In the genomic region with DNA sequence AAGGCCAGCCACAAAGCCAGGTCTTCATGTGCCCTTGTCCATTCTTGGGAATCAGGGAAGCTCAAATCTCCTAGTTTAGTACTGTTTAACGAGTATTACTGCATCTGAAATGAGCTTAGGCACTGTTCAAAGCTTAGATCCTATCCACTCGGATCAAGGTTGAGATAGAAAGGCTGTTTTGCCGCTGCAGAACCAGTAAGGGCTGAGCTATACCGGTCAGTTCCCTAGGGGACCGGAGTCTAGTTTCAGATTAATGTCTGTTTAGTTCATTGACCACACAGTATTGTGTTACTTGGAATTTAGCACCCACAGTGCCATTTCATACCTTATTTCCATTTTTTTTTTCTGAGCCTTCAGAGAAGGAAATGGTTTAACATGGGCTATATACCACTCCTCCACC, we compare ENCODE assay signal across 24 mouse cellular contexts. TPM values are rescaled to one million over a fixed set of nuclear protein-coding genes. Genes with fewer than 3 reads are reported as not detected.
DNase-seq lines count a peak whose midpoint lies in the region; ATAC-seq lines count a peak whose summit lies in the region.
"Had no signal": no experiment of that assay in that cellular context is flagged by ENCODE, and none has a peak within 500 bp of the region (broad histone marks: within the 10 kb centered on the region; RNA-seq: fewer than 3 reads in every experiment).

No protein-coding gene starts in this region.

- no peak for DNase-seq in forebrain, embryonic 10.5 days (ENCODE audit: extremely low spot score, low spot score)
- peak; percentile 48 for DNase-seq in kidney, adult 11 months
- DNase-seq in kidney, postnatal 14 days, result no peak
- peak; percentile 57 for DNase-seq in NIH3T3 (ENCODE audit: low read depth)
- no peak for DNase-seq in spleen, postnatal 36 days (ENCODE audit: low spot score in 2 of 2)
- no peak for DNase-seq in frontal cortex, adult 2 months (ENCODE audit: extremely low spot score in 1 of 2, low spot score in 1 of 2)
- DNase-seq: adrenal gland, postnatal 14 days; cerebellum, adult 9-11 months; gastrocnemius, postnatal 36 days; heart, postnatal 4 days; lung, adult 18-20 months; lung, postnatal 14 days; right cerebral cortex, postnatal 14 days; spleen, adult 18-20 months; thymus, postnatal 36 days had no signal

- no peaks in the 10 kb centered on the region for H3K27me3 ChIP-seq in forebrain, embryonic 10.5 days (ENCODE audit: poor library complexity, severe bottlenecking)
- no peaks in the 10 kb centered on the region for H3K27me3 ChIP-seq in forebrain, embryonic 15.5 days
- H3K27me3 ChIP-seq in kidney, embryonic 16.5 days (ENCODE audit: insufficient read depth, low read length), result no peaks in the 10 kb centered on the region
- H3K27me3 ChIP-seq: embryonic facial prominence, embryonic 15.5 days; forebrain, embryonic 12.5 days; midbrain, embryonic 13.5 days; neural tube, embryonic 13.5 days had no signal

- H3K9me3 ChIP-seq in forebrain, embryonic 10.5 days, result no peaks in the 10 kb centered on the region
- no peaks in the 10 kb centered on the region for H3K9me3 ChIP-seq in forebrain, embryonic 15.5 days
- H3K9me3 ChIP-seq in kidney, embryonic 16.5 days (ENCODE audit: low read length), result no peaks in the 10 kb centered on the region
- H3K9me3 ChIP-seq: embryonic facial prominence, embryonic 15.5 days; forebrain, embryonic 12.5 days; limb, embryonic 10.5 days; midbrain, embryonic 13.5 days; neural tube, embryonic 13.5 days had no signal

- H3K4me2 ChIP-seq in forebrain, embryonic 15.5 days (replicated peaks), result no peak overlapping the region
- no peak overlapping the region for H3K4me2 ChIP-seq in kidney, embryonic 16.5 days (replicated peaks; ENCODE audit: low read depth, low read length)
- H3K4me2 ChIP-seq: embryonic facial prominence, embryonic 15.5 days; forebrain, embryonic 12.5 days; midbrain, embryonic 13.5 days; neural tube, embryonic 13.5 days had no signal

- H3K4me3 ChIP-seq in forebrain, embryonic 10.5 days, result no peak overlapping the region
- H3K4me3 ChIP-seq in forebrain, embryonic 15.5 days, result no peak overlapping the region
- H3K4me3 ChIP-seq in kidney, embryonic 16.5 days (ENCODE audit: low read length), result no peak overlapping the region
- H3K4me3 ChIP-seq: embryonic facial prominence, embryonic 15.5 days; forebrain, embryonic 12.5 days; left cerebral cortex, adult 2 months; limb, embryonic 10.5 days; midbrain, embryonic 13.5 days; neural tube, embryonic 13.5 days had no signal

- H3K4me1 ChIP-seq in forebrain, embryonic 10.5 days, result peaks cover 28% of the 10 kb centered on the region
- peaks cover 6% of the 10 kb centered on the region for H3K4me1 ChIP-seq in forebrain, embryonic 15.5 days
- peaks cover 17% of the 10 kb centered on the region for H3K4me1 ChIP-seq in kidney, embryonic 16.5 days (ENCODE audit: insufficient read depth, low read length)

- no peak for ATAC-seq in forebrain, embryonic 15.5 days (replicated peaks)
- ATAC-seq in kidney, embryonic 16.5 days (ENCODE audit: low FRiP score, low TSS enrichment), result peak; percentile 50
- ATAC-seq: CD4-positive, CD25-positive, alpha-beta regulatory T cell, adult 4 months; midbrain, embryonic 13.5 days had no signal

- no peaks in the 10 kb centered on the region for H3K36me3 ChIP-seq in forebrain, embryonic 10.5 days (replicated peaks)
- no peaks in the 10 kb centered on the region for H3K36me3 ChIP-seq in forebrain, embryonic 15.5 days
- no peaks in the 10 kb centered on the region for H3K36me3 ChIP-seq in kidney, embryonic 16.5 days (ENCODE audit: insufficient read depth, low read length)
- H3K36me3 ChIP-seq: embryonic facial prominence, embryonic 15.5 days; forebrain, embryonic 12.5 days; limb, embryonic 10.5 days; midbrain, embryonic 13.5 days; neural tube, embryonic 13.5 days had no signal

- H3K9ac ChIP-seq in forebrain, embryonic 15.5 days (replicated peaks), result no peak overlapping the region
- H3K9ac ChIP-seq in kidney, embryonic 16.5 days (replicated peaks; ENCODE audit: low read length), result no peak overlapping the region
- H3K9ac ChIP-seq: embryonic facial prominence, embryonic 15.5 days; forebrain, embryonic 12.5 days; midbrain, embryonic 13.5 days; neural tube, embryonic 13.5 days had no signal

- 0 out of 2 replicates have a peak overlapping the region, but pooled peaks have one; percentile 13 for H3K27ac ChIP-seq in forebrain, embryonic 10.5 days
- H3K27ac ChIP-seq in forebrain, embryonic 15.5 days (replicated peaks), result no peak overlapping the region
- peak overlapping the region; percentile 79 for H3K27ac ChIP-seq in kidney, embryonic 16.5 days (ENCODE audit: low read length)
- H3K27ac ChIP-seq: embryonic facial prominence, embryonic 15.5 days; forebrain, embryonic 12.5 days; left cerebral cortex, adult 2 months; limb, embryonic 10.5 days; midbrain, embryonic 13.5 days; neural tube, embryonic 13.5 days had no signal

- WGBS in forebrain, embryonic 10.5 days, result 68% methylated on average over 5 of the region's 5 CpGs
- 56% methylated on average over 5 of the region's 5 CpGs for WGBS in forebrain, embryonic 15.5 days
- WGBS in kidney, embryonic 16.5 days, result 23% methylated on average over 5 of the region's 5 CpGs

RNA-seq across cellular contexts. Expression of a gene that starts 3.6 kb away (rescaled TPM):
- 76.9 and 82.3 TPM in 2 replicates for polyA plus RNA-seq in forebrain, embryonic 10.5 days (2016; fragmentation: Nextera tagmentation; extraction: Ambion mirVana)
- 74.7 and 79.2 TPM in 2 replicates for polyA plus RNA-seq in forebrain, embryonic 15.5 days (2015; fragmentation: Nextera tagmentation; extraction: Ambion mirVana)
- polyA plus RNA-seq in kidney, embryonic 16.5 days (2015; fragmentation: Nextera tagmentation; extraction: Ambion mirVana), result 119 and 132 TPM in 2 replicates
- polyA plus RNA-seq in frontal cortex, adult 2 months (2012; rRNA removed), result 83.8 and 87.2 TPM in 2 replicates

RNA-seq across cellular contexts. Expression of a gene that starts 52.6 kb away (rescaled TPM):
- 460 and 496 TPM in 2 replicates for polyA plus RNA-seq in forebrain, embryonic 10.5 days (2016; fragmentation: Nextera tagmentation; extraction: Ambion mirVana)
- 394 and 412 TPM in 2 replicates for polyA plus RNA-seq in forebrain, embryonic 15.5 days (2015; fragmentation: Nextera tagmentation; extraction: Ambion mirVana)
- polyA plus RNA-seq in kidney, embryonic 16.5 days (2015; fragmentation: Nextera tagmentation; extraction: Ambion mirVana), result 338 and 353 TPM in 2 replicates
- 165 and 182 TPM in 2 replicates for polyA plus RNA-seq in frontal cortex, adult 2 months (2012; rRNA removed)

Comparison
In these comparisons a context has a peak if more than half of its experiments do, and no peak if none do; other contexts are left out.
1. DNase-seq: peak in kidney, adult 11 months (single experiment) and NIH3T3 (single experiment); none in forebrain, embryonic 10.5 days (single experiment), kidney, postnatal 14 days (single experiment), spleen, postnatal 36 days (0 of 2) and frontal cortex, adult 2 months (0 of 2).